Mouse (Mus musculus): ENCODE results near the gene Olfr449. TPM values are rescaled to one million over a fixed set of nuclear protein-coding genes. Genes with fewer than 3 reads are reported as not detected.

Olfr449 gene
- polyA plus RNA-seq, 1 experiment from 2014 or later = not detected

Other genes starting within 250 kb of the Olfr449 start
- not detected in 2 replicates for gene Tcaf3, start 236.7 kb upstream of the Olfr449 start, polyA plus RNA-seq (2014; fragmentation: Nextera tagmentation; extraction: Ambion mirVana)
- gene Tcaf2, start 189.1 kb upstream of the Olfr449 start, polyA plus RNA-seq (2014; fragmentation: Nextera tagmentation; extraction: Ambion mirVana) = 0.55 and 0.63 TPM in 2 replicates
- gene Tcaf1, start 124.3 kb upstream of the Olfr449 start, polyA plus RNA-seq (2014; fragmentation: Nextera tagmentation; extraction: Ambion mirVana) = 176 and 209 TPM in 2 replicates
- not detected in 2 replicates for gene Olfr453, start 95.0 kb upstream of the Olfr449 start, polyA plus RNA-seq (2014; fragmentation: Nextera tagmentation; extraction: Ambion mirVana)
- gene Olfr38, start 78.0 kb upstream of the Olfr449 start, polyA plus RNA-seq (2014; fragmentation: Nextera tagmentation; extraction: Ambion mirVana) = not detected in 2 replicates
- not detected in 2 replicates for gene Olfr452, start 49.3 kb upstream of the Olfr449 start, polyA plus RNA-seq (2014; fragmentation: Nextera tagmentation; extraction: Ambion mirVana)
- not detected in 2 replicates for gene Olfr450, start 22.4 kb upstream of the Olfr449 start, polyA plus RNA-seq (2014; fragmentation: Nextera tagmentation; extraction: Ambion mirVana)
- gene Olfr448, start 56.1 kb downstream of the Olfr449 start, polyA plus RNA-seq (2014; fragmentation: Nextera tagmentation; extraction: Ambion mirVana) = not detected in 2 replicates
- gene Olfr447, start 74.5 kb downstream of the Olfr449 start, polyA plus RNA-seq (2014; fragmentation: Nextera tagmentation; extraction: Ambion mirVana) = not detected in 2 replicates
- gene Olfr446, start 87.0 kb downstream of the Olfr449 start, polyA plus RNA-seq (2014; fragmentation: Nextera tagmentation; extraction: Ambion mirVana) = not detected in 2 replicates
- gene Olfr444, start 114.7 kb downstream of the Olfr449 start, polyA plus RNA-seq (2014; fragmentation: Nextera tagmentation; extraction: Ambion mirVana) = not detected in 2 replicates

Data from forebrain, embryonic 14.5 days (tissue).